Mouse (Mus musculus) liver, adult 10 weeks (tissue): ENCODE data around the gene Trim69. TPM values are rescaled to one million over a fixed set of nuclear protein-coding genes. Genes with fewer than 3 reads are reported as not detected.

Source experiments
- polyA plus RNA-seq: library from polyadenylated mRNA; stranded (reverse); fragments of 350-450 nt; fragmentation: Illumina TruSeq; extraction: RNeasy Lipid Tissue Mini Kit (QIAGEN cat#74804); gene quantifications from one replicate; pipeline ENCODE4 v1.2.3, GENCODE M21; 2014; ENCODE audit warnings: low read depth, low replicate concordance

The Trim69 gene
- polyA plus RNA-seq = not detected

GRCm38 (mm10) chr2:122160680-122161079 is at the start of gene Trim69:
Gene Trim69, plus strand, starts transcription at chr2:122160700.

GRCm38 (mm10) chr2:122117961-122118958 is 42.2 kb upstream of the Trim69 start, which contains the start of gene Spg11:
Gene Spg11, minus strand, starts transcription at chr2:122118386.

GRCm38 (mm10) chr2:122147508-122148241 is 12.8 kb upstream of the Trim69 start, which contains the start of gene B2m:
Gene B2m, plus strand, starts transcription at chr2:122147686.

GRCm38 (mm10) chr2:122186106-122186505 is 25.6 kb downstream of the Trim69 start, which contains the start of the genes Patl2 and Terb2:
Gene Patl2, minus strand, starts transcription at chr2:122186189.
Gene Terb2, plus strand, starts transcription at chr2:122186272.

Other genes starting within 250 kb of the Trim69 start
- gene Ctdspl2, start 204.7 kb upstream of the Trim69 start, polyA plus RNA-seq = 12.6 TPM
- not detected for gene Mageb3, start 204.6 kb upstream of the Trim69 start, polyA plus RNA-seq
- 53.3 TPM for gene Eif3j1, start 132.2 kb upstream of the Trim69 start, polyA plus RNA-seq
- gene Spg11, start 42.3 kb upstream of the Trim69 start, polyA plus RNA-seq = 2.9 TPM
- gene B2m, start 13.0 kb upstream of the Trim69 start, polyA plus RNA-seq = 9,040 TPM
- gene Patl2, start 25.5 kb downstream of the Trim69 start, polyA plus RNA-seq = not detected
- gene Terb2, start 25.6 kb downstream of the Trim69 start, polyA plus RNA-seq = not detected
- gene Sord, start 74.0 kb downstream of the Trim69 start, polyA plus RNA-seq = 1,099 TPM
- gene Duox2, start 137.7 kb downstream of the Trim69 start, polyA plus RNA-seq = not detected
- gene Duoxa2, start 138.2 kb downstream of the Trim69 start, polyA plus RNA-seq = not detected
- gene Duoxa1, start 153.0 kb downstream of the Trim69 start, polyA plus RNA-seq = not detected
- not detected for gene Duox1, start 155.0 kb downstream of the Trim69 start, polyA plus RNA-seq
- gene Shf, start 208.5 kb downstream of the Trim69 start, polyA plus RNA-seq = not detected